Mouse (Mus musculus): Measurements from ENCODE around the gene Fut2. TPM values are rescaled to one million over a fixed set of nuclear protein-coding genes. Genes with fewer than 3 reads are reported as not detected.

Gene Fut2
- polyA plus RNA-seq, 1 experiment from 2014 or later = not detected

- Histone ChIP-seq H3K9ac (ENCODE audit: low read length) (peak overlapping the region; percentile 21), H3K4me1 (ENCODE audit: control insufficient read depth, insufficient read depth, low read length) (no peaks in the 10 kb centered on the region), H3K36me3 (ENCODE audit: control insufficient read depth, insufficient read depth, low read length) (no peaks in the 10 kb centered on the region), H3K4me3 (ENCODE audit: low read depth, low read length) (no peak overlapping the region), H3K27me3 (ENCODE audit: control insufficient read depth, insufficient read depth, low read length) (no peaks in the 10 kb centered on the region), H3K9me3 (ENCODE audit: control insufficient read depth, low read length) (no peaks in the 10 kb centered on the region), H3K4me2 (peak overlapping the region; percentile 1; the same call in 1 of the 2 replicates), H3K27ac (ENCODE audit: low read depth, low read length) (no peak overlapping the region)
- DNase-seq (ENCODE audit: low spot score, missing footprints) (peak; percentile 98), ATAC-seq (ENCODE audit: low FRiP score) (peak; percentile 85)
- WGBS = 30% methylated on average over 14 of the region's 14 CpGs
Observed at GRCm38 (mm10) chr7:45682144-45683126, 16.2 kb upstream of the Fut2 start.

- no peak for DNase-seq (ENCODE audit: low spot score, missing footprints)
- no peak overlapping the region for H3K4me2 ChIP-seq
- WGBS = 88% methylated on average over 8 of the region's 8 CpGs
- H3K27me3 ChIP-seq (ENCODE audit: control insufficient read depth, insufficient read depth, low read length) = no peaks in the 10 kb centered on the region
- no peak for ATAC-seq (ENCODE audit: low FRiP score)
- H3K36me3 ChIP-seq (ENCODE audit: control insufficient read depth, insufficient read depth, low read length) = no peaks in the 10 kb centered on the region
- H3K27ac ChIP-seq (ENCODE audit: low read depth, low read length) = no peak overlapping the region
- no peak overlapping the region for H3K9ac ChIP-seq (ENCODE audit: low read length)
- H3K4me3 ChIP-seq (ENCODE audit: low read depth, low read length) = no peak overlapping the region
- no peaks in the 10 kb centered on the region for H3K9me3 ChIP-seq (ENCODE audit: control insufficient read depth, low read length)
- no peaks in the 10 kb centered on the region for H3K4me1 ChIP-seq (ENCODE audit: control insufficient read depth, insufficient read depth, low read length)
Observed at GRCm38 (mm10) chr7:45681046-45681736, 15.0 kb upstream of the Fut2 start.

- peak; percentile 82 for DNase-seq (ENCODE audit: low spot score, missing footprints)
Observed at GRCm38 (mm10) chr7:45679966-45680621, 13.9 kb upstream of the Fut2 start.

GRCm38 (mm10) chr7:45678513-45678912, 12.3 kb upstream of the Fut2 start:
- H3K9ac ChIP-seq (ENCODE audit: low read length) = no peak overlapping the region
- H3K36me3 ChIP-seq (ENCODE audit: control insufficient read depth, insufficient read depth, low read length) = no peaks in the 10 kb centered on the region
- H3K27me3 ChIP-seq (ENCODE audit: control insufficient read depth, insufficient read depth, low read length) = no peaks in the 10 kb centered on the region
- H3K4me3 ChIP-seq (ENCODE audit: low read depth, low read length) = no peak overlapping the region
- ATAC-seq (ENCODE audit: low FRiP score) (no peak), DNase-seq (ENCODE audit: low spot score, missing footprints) (no peak)
- no peak overlapping the region for H3K4me2 ChIP-seq
- H3K9me3 ChIP-seq (ENCODE audit: control insufficient read depth, low read length) = no peaks in the 10 kb centered on the region
- WGBS = 93% methylated on average over 14 of the region's 14 CpGs
- H3K27ac ChIP-seq (ENCODE audit: low read depth, low read length) = no peak overlapping the region
- no peaks in the 10 kb centered on the region for H3K4me1 ChIP-seq (ENCODE audit: control insufficient read depth, insufficient read depth, low read length)

More at GRCm38 (mm10) chr7:45679966-45680621, 13.9 kb upstream of the Fut2 start:
- Histone ChIP-seq H3K9ac (ENCODE audit: low read length) (no peak overlapping the region), H3K36me3 (ENCODE audit: control insufficient read depth, insufficient read depth, low read length) (no peaks in the 10 kb centered on the region), H3K27ac (ENCODE audit: low read depth, low read length) (no peak overlapping the region), H3K4me2 (no peak overlapping the region), H3K9me3 (ENCODE audit: control insufficient read depth, low read length) (no peaks in the 10 kb centered on the region), H3K4me1 (ENCODE audit: control insufficient read depth, insufficient read depth, low read length) (no peaks in the 10 kb centered on the region), H3K4me3 (ENCODE audit: low read depth, low read length) (no peak overlapping the region), H3K27me3 (ENCODE audit: control insufficient read depth, insufficient read depth, low read length) (no peaks in the 10 kb centered on the region)
- no peak for ATAC-seq (ENCODE audit: low FRiP score)
- WGBS = 58% methylated on average over 14 of the region's 14 CpGs

DNA sequence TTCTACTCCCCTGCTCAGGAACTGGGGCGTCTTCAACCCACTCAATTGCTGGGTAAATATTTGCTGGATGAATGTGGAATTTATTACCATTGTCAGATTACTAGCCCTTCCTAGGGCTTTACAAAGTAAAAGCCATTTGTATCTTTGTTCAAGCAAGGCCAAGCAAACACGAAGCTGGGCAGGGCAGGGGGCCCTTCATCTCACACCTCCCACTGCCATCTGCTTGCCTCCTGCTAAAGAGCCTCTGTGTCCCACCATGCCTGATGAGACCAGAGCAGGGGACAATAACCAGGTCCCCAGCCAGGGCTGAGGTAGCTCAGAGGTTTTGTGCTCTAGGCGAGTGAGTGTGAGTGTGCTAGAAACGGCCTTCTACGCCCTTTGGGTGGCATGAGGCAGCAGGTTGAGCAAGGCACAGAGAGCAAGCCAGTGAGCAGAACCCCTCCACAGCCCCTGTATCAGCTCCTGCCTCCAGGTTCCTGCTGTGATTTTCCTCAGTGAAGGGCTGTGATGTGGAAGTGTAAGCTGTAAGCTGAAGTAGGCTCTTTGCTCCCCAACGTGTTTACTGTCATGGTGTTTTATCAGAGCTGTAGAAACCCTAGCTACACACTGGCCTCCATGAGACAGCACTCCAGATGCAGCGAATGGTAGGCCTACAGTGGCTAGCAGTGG, 11.6 kb upstream of the Fut2 start:
- H3K4me3 ChIP-seq (ENCODE audit: low read depth, low read length) = no peak overlapping the region
- no peaks in the 10 kb centered on the region for H3K9me3 ChIP-seq (ENCODE audit: control insufficient read depth, low read length)
- 78% methylated on average over 7 of the region's 7 CpGs for WGBS
- no peaks in the 10 kb centered on the region for H3K27me3 ChIP-seq (ENCODE audit: control insufficient read depth, insufficient read depth, low read length)
- H3K4me2 ChIP-seq = no peak overlapping the region
- ATAC-seq (ENCODE audit: low FRiP score) (no peak), DNase-seq (ENCODE audit: low spot score, missing footprints) (no peak)
- H3K9ac ChIP-seq (ENCODE audit: low read length) = no peak overlapping the region
- H3K4me1 ChIP-seq (ENCODE audit: control insufficient read depth, insufficient read depth, low read length) = no peaks in the 10 kb centered on the region
- no peaks in the 10 kb centered on the region for H3K36me3 ChIP-seq (ENCODE audit: control insufficient read depth, insufficient read depth, low read length)
- no peak overlapping the region for H3K27ac ChIP-seq (ENCODE audit: low read depth, low read length)

- no peak overlapping the region for H3K4me2 ChIP-seq
- no peaks in the 10 kb centered on the region for H3K4me1 ChIP-seq (ENCODE audit: control insufficient read depth, insufficient read depth, low read length)
- H3K9me3 ChIP-seq (ENCODE audit: control insufficient read depth, low read length) = no peaks in the 10 kb centered on the region
- H3K36me3 ChIP-seq (ENCODE audit: control insufficient read depth, insufficient read depth, low read length) = no peaks in the 10 kb centered on the region
- H3K9ac ChIP-seq (ENCODE audit: low read length) = no peak overlapping the region
- WGBS = 94% methylated on average over 9 of the region's 9 CpGs
- DNase-seq (ENCODE audit: low spot score, missing footprints) (no peak), ATAC-seq (ENCODE audit: low FRiP score) (no peak)
- no peak overlapping the region for H3K4me3 ChIP-seq (ENCODE audit: low read depth, low read length)
- H3K27me3 ChIP-seq (ENCODE audit: control insufficient read depth, insufficient read depth, low read length) = no peaks in the 10 kb centered on the region
- no peak overlapping the region for H3K27ac ChIP-seq (ENCODE audit: low read depth, low read length)
Observed at GRCm38 (mm10) chr7:45668921-45669320, 2.7 kb upstream of the Fut2 start.

DNA sequence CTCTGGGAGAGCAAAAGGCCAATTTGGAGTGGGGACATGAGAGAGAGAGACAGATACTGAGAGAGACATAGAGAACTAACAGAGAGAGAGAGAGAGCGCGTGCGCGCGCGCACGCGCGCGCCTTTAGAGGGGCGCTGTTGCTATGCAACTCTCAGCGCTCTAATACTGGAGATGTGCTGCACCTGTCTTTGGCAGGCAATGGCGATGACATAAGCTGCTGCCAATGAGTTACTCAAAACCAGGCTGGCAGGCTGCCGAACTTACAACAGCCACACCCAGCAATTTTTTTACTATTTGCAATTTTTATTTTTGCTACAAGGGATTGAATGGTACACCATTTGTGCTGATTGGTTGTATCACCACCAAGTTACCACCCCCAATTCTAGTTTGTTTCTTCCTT, 1.6 kb upstream of the Fut2 start:
- Histone ChIP-seq H3K27me3 (ENCODE audit: control insufficient read depth, insufficient read depth, low read length) (no peaks in the 10 kb centered on the region), H3K27ac (ENCODE audit: low read depth, low read length) (no peak overlapping the region), H3K4me1 (ENCODE audit: control insufficient read depth, insufficient read depth, low read length) (no peaks in the 10 kb centered on the region), H3K9me3 (ENCODE audit: control insufficient read depth, low read length) (no peaks in the 10 kb centered on the region), H3K4me2 (no peak overlapping the region), H3K4me3 (ENCODE audit: low read depth, low read length) (no peak overlapping the region), H3K36me3 (ENCODE audit: control insufficient read depth, insufficient read depth, low read length) (no peaks in the 10 kb centered on the region), H3K9ac (ENCODE audit: low read length) (no peak overlapping the region)
- DNase-seq (ENCODE audit: low spot score, missing footprints) (no peak), ATAC-seq (ENCODE audit: low FRiP score) (no peak)
- WGBS = 77% methylated on average over 14 of the region's 14 CpGs

- Histone ChIP-seq H3K9me3 (ENCODE audit: control insufficient read depth, low read length) (no peaks in the 10 kb centered on the region), H3K27me3 (ENCODE audit: control insufficient read depth, insufficient read depth, low read length) (no peaks in the 10 kb centered on the region), H3K4me3 (ENCODE audit: low read depth, low read length) (no peak overlapping the region), H3K4me1 (ENCODE audit: control insufficient read depth, insufficient read depth, low read length) (no peaks in the 10 kb centered on the region), H3K4me2 (no peak overlapping the region), H3K36me3 (ENCODE audit: control insufficient read depth, insufficient read depth, low read length) (no peaks in the 10 kb centered on the region), H3K9ac (ENCODE audit: low read length) (no peak overlapping the region), H3K27ac (ENCODE audit: low read depth, low read length) (no peak overlapping the region)
- ATAC-seq (ENCODE audit: low FRiP score) (no peak), DNase-seq (ENCODE audit: low spot score, missing footprints) (no peak)
- WGBS = 60% methylated on average over 13 of the region's 13 CpGs
Observed at GRCm38 (mm10) chr7:45665303-45666138, 673 bp downstream of the Fut2 start.
